Mouse (Mus musculus) ES-Bruce4 (cell line): ENCODE results near the gene Dlgap1.

Source experiments
- CTCF ChIP-seq: IDR thresholded peaks from one replicate; pipeline ENCODE4 v1.8.1; 2011; ENCODE audit warnings: low read depth, low read length
- EP300 ChIP-seq: IDR thresholded peaks from 2 replicates; pipeline ENCODE4 v1.6.1; 2011; ENCODE audit warnings: low read depth, low read length; ENCODE audit not compliant: insufficient read depth
- POLR2A ChIP-seq: IDR thresholded peaks from one replicate; pipeline ENCODE4 v1.8.1; 2011; ENCODE audit warnings: low read length; ENCODE audit not compliant: insufficient read depth

- no peak for TF ChIP-seq POLR2A
- TF ChIP-seq CTCF, result no peak
- peak; percentile 35; the same call in 1 of the 2 replicates for TF ChIP-seq EP300
These were observed 857.4 kb downstream of the Dlgap1 start for GRCm38 (mm10) chr17:70826227-70826626.
